Mouse (Mus musculus) intestine, embryonic 15.5 days (tissue): Measurements from ENCODE around the gene Frzb. TPM values are rescaled to one million over a fixed set of nuclear protein-coding genes. Genes with fewer than 3 reads are reported as not detected.

Source experiments
- ATAC-seq: fragments of 200-750 bp; cut with Nextera tagmentation; 2 replicates; pipeline ENCODE4 v1.8.0; 2017; ENCODE audit warnings: moderate TSS enrichment, moderate library complexity
- H3K27ac ChIP-seq: fragments of 300-500 bp; sonication (generic); 2 replicates; pipeline ENCODE4 v1.5.1; 2015; ENCODE audit warnings: mild to moderate bottlenecking, inconsistent platforms
- H3K27me3 ChIP-seq: fragments of 300-500 bp; sonication (generic); replicated peaks from 2 replicates; pipeline ENCODE4 v1.6.1; 2015; ENCODE audit warnings: inconsistent platforms
- H3K36me3 ChIP-seq: fragments of 300-500 bp; sonication (generic); 2 replicates; pipeline ENCODE4 v1.6.1; 2015; ENCODE audit warnings: inconsistent platforms
- H3K4me1 ChIP-seq: fragments of 300-500 bp; sonication (generic); replicated peaks from 2 replicates; pipeline ENCODE4 v1.6.1; 2015; ENCODE audit warnings: inconsistent platforms
- H3K4me2 ChIP-seq: fragments of 300-500 bp; sonication (generic); replicated peaks from 2 replicates; pipeline ENCODE4 v1.6.1; 2015; ENCODE audit warnings: mild to moderate bottlenecking, inconsistent platforms
- H3K4me3 ChIP-seq: fragments of 300-500 bp; sonication (generic); replicated peaks from 2 replicates; pipeline ENCODE4 v1.5.1; 2015; ENCODE audit warnings: inconsistent platforms
- H3K9ac ChIP-seq: fragments of 300-500 bp; sonication (generic); 2 replicates; pipeline ENCODE4 v1.6.1; 2015; ENCODE audit warnings: inconsistent platforms
- H3K9me3 ChIP-seq: fragments of 300-500 bp; sonication (generic); 2 replicates; pipeline ENCODE4 v1.6.1; 2016; ENCODE audit warnings: inconsistent platforms
- whole genome bisulfite sequencing: fragments of 180-500 bp; shearing (Covaris S2); methylation state at CpG from one replicate; pipeline ENCODE4 v1.1.7; 2015; 5-methylcytosine and 5-hydroxymethylcytosine counted together
- polyA plus RNA-seq: library from polyadenylated mRNA; unstranded; fragments of >200 nt; fragmentation: Nextera tagmentation; extraction: Ambion mirVana; gene quantifications from 2 replicates; pipeline ENCODE4 v1.2.1, GENCODE M21; 2015

Frzb gene
- polyA plus RNA-seq, 1 experiment from 2014 or later: 2.1 TPM

DNA sequence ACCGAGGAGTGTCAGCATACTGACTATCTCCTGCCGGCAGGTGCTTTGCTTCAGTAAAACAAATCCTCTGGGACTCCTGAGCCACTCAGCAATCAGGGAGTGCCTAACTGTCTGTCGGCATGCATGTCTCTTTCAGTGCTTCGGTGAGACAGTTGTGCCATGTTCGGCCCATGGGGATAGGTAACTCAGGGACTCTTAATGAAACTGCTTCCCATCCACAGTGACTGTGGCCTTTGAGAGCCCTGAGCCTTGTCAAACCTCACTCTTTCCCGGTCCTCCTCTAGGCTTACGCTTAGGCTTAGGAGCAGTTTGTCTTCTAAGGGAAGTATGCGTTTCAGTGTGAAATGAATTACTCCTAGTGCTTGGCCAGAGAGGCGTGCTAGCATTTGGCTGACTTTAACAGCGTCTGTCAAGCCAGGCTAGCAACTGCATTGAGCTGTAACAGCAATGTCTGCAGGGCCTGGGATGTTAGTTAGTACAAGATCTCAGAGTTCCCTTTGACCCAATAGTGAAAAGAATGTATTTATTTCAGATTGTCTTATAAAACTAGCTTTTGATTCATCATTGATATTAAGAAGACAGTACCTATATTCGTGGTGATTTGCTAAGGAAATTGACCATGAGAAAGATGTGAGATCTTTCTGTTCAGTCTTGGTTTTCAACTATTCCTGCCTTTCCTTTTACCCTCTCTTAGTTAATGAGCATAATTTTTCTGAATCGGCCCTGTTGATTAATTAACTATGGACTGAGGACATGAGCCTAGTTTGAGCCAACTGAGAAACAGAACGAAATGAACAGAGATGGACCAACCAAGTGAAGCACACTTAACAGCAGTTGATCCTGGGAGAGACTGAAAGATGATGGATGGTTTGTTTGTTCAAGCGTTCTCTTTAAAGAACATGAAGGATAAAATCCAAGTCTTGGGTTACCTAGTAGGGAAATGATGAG, 2.7 kb downstream of the Frzb start:
- no peak for ATAC-seq
- no peak overlapping the region for H3K9ac ChIP-seq
- H3K27ac ChIP-seq: no peak overlapping the region
- H3K4me1 ChIP-seq: peaks cover 11% of the 10 kb centered on the region; the same call in 1 of the 2 replicates
- no peaks in the 10 kb centered on the region for H3K36me3 ChIP-seq
- no peak overlapping the region for H3K4me3 ChIP-seq
- no peaks in the 10 kb centered on the region for H3K9me3 ChIP-seq
- no peak overlapping the region for H3K4me2 ChIP-seq
- WGBS: 60% methylated on average over 14 of the region's 14 CpGs
- H3K27me3 ChIP-seq: peaks cover 8% of the 10 kb centered on the region; the same call in 1 of the 2 replicates

- Histone ChIP-seq H3K4me1 (peaks cover 11% of the 10 kb centered on the region; the same call in 1 of the 2 replicates), H3K27me3 (peaks cover 8% of the 10 kb centered on the region; the same call in 1 of the 2 replicates), H3K27ac (no peak overlapping the region), H3K4me3 (no peak overlapping the region), H3K36me3 (no peaks in the 10 kb centered on the region), H3K4me2 (no peak overlapping the region), H3K9ac (no peak overlapping the region), H3K9me3 (no peaks in the 10 kb centered on the region)
- no peak for ATAC-seq
- 89% methylated on average over 2 of the region's 2 CpGs for WGBS
Observed at GRCm38 (mm10) chr2:80443962-80444361, 3.5 kb downstream of the Frzb start.

DNA sequence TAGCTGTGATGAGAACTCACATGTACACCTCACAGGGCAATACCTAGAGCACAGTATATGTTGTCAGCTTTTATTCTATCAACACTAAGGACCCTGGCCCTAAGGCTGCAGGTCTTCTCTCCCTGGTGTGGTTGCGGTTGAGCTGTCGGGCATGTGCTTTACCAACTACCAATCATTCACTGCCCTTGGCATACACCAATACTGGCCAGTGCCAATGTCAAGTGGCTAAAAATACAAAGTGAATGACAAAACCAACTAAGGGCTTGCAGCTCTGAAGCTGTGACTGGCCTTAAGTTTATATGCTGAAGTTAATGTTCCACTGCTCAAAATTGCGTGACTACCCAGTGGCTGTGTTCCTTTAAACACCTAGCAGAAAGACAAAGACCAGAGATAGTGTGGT, 6.0 kb downstream of the Frzb start:
- no peak overlapping the region for H3K9ac ChIP-seq
- 94% methylated on average over 3 of the region's 3 CpGs for WGBS
- no peak overlapping the region for H3K4me3 ChIP-seq
- peaks cover 3% of the 10 kb centered on the region; the same call in 1 of the 2 replicates for H3K4me1 ChIP-seq
- no peak overlapping the region for H3K4me2 ChIP-seq
- no peak overlapping the region for H3K27ac ChIP-seq
- ATAC-seq: no peak
- H3K36me3 ChIP-seq: no peaks in the 10 kb centered on the region
- H3K27me3 ChIP-seq: peaks cover 8% of the 10 kb centered on the region; the same call in 1 of the 2 replicates
- H3K9me3 ChIP-seq: no peaks in the 10 kb centered on the region

GRCm38 (mm10) chr2:80438854-80439253, 8.6 kb downstream of the Frzb start:
- no peak overlapping the region for H3K27ac ChIP-seq
- no peaks in the 10 kb centered on the region for H3K4me1 ChIP-seq
- H3K4me2 ChIP-seq: no peak overlapping the region
- no peak overlapping the region for H3K4me3 ChIP-seq
- no peaks in the 10 kb centered on the region for H3K9me3 ChIP-seq
- 82% methylated on average over 3 of the region's 3 CpGs for WGBS
- no peaks in the 10 kb centered on the region for H3K27me3 ChIP-seq
- H3K9ac ChIP-seq: no peak overlapping the region
- no peak for ATAC-seq
- H3K36me3 ChIP-seq: no peaks in the 10 kb centered on the region

DNA sequence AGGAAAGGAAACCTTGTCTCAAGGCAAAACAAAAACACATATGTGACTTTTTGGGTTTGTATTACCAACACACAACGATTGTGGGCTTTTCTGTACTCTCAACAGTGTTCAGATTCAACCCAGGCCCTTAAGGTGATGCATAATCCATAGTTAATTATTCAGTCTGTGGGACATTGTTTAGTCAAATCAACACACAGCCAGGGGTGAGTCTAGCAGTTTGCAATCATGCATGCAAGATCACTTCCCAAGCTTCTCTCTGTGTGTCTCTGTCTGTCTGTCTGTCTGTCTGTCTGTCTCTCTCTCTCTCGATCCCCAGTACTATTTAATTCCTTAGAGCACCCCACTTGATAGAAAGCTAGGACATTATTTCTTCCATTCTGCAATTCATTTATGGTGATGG, 10.0 kb downstream of the Frzb start:
- Histone ChIP-seq H3K9me3 (no peaks in the 10 kb centered on the region), H3K27ac (no peak overlapping the region), H3K4me1 (no peaks in the 10 kb centered on the region), H3K4me3 (no peak overlapping the region), H3K27me3 (no peaks in the 10 kb centered on the region), H3K4me2 (no peak overlapping the region), H3K9ac (no peak overlapping the region), H3K36me3 (no peaks in the 10 kb centered on the region)
- ATAC-seq: no peak
- WGBS: 75% methylated on average over 2 of the region's 2 CpGs

DNA sequence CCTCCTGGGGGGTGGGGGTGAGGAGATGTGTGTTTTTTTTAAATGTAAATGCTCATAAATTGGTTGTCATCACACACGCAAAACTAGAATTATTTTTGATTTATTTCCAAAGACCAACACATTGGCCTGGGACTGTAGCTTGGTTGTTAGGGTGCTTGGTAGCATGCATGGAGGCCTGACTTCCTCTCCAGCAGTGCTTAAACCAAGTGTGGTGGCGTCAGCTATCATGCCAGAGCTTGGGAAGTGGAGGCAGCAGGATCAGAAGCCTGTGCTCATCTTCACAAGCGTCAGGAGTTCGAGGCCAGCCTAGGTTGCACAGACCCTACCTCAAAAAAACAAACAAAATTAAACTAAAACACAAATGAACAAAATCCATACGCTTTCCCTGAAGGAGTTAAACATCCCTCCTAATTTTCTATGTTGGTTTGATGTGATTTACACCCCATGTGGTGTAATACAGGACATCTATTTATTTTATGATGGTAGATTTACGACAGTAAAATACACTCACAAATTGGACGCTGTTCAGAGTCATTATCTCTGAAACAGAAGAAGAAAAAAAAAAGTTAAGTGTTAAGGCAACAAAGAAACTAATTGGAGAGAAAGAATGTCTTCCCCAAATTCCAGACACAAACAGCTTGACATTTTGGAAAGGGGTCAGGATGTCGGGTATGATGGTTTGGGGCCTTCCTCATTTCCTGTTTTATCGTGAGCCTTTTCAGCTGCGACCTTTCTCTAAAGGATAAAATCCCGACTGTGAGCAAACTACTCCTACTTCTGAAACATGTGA, 12.4 kb downstream of the Frzb start:
- H3K4me1 ChIP-seq: no peaks in the 10 kb centered on the region
- H3K9ac ChIP-seq: no peak overlapping the region
- H3K4me3 ChIP-seq: no peak overlapping the region
- ATAC-seq: no peak
- H3K4me2 ChIP-seq: no peak overlapping the region
- H3K27me3 ChIP-seq: no peaks in the 10 kb centered on the region
- no peak overlapping the region for H3K27ac ChIP-seq
- no peaks in the 10 kb centered on the region for H3K9me3 ChIP-seq
- H3K36me3 ChIP-seq: no peaks in the 10 kb centered on the region
- 46% methylated on average over 11 of the region's 11 CpGs for WGBS

GRCm38 (mm10) chr2:80433254-80433876, 14.1 kb downstream of the Frzb start:
- 90% methylated on average over 6 of the region's 6 CpGs for WGBS
- no peaks in the 10 kb centered on the region for H3K9me3 ChIP-seq

GRCm38 (mm10) chr2:80430357-80431053, 16.9 kb downstream of the Frzb start:
- H3K4me1 ChIP-seq: no peaks in the 10 kb centered on the region
- 38% methylated on average over 1 of the region's 1 CpGs for WGBS
- H3K4me3 ChIP-seq: no peak overlapping the region
- H3K27me3 ChIP-seq: no peaks in the 10 kb centered on the region
- no peak for ATAC-seq
- no peak overlapping the region for H3K27ac ChIP-seq
- H3K36me3 ChIP-seq: no peaks in the 10 kb centered on the region
- no peaks in the 10 kb centered on the region for H3K9me3 ChIP-seq
- H3K9ac ChIP-seq: no peak overlapping the region
- no peak overlapping the region for H3K4me2 ChIP-seq

More at GRCm38 (mm10) chr2:80433254-80433876, 14.1 kb downstream of the Frzb start:
- Histone ChIP-seq H3K4me2 (no peak overlapping the region), H3K36me3 (no peaks in the 10 kb centered on the region), H3K27me3 (no peaks in the 10 kb centered on the region), H3K4me1 (no peaks in the 10 kb centered on the region), H3K27ac (no peak overlapping the region), H3K4me3 (no peak overlapping the region), H3K9ac (no peak overlapping the region)
- no peak for ATAC-seq

DNA sequence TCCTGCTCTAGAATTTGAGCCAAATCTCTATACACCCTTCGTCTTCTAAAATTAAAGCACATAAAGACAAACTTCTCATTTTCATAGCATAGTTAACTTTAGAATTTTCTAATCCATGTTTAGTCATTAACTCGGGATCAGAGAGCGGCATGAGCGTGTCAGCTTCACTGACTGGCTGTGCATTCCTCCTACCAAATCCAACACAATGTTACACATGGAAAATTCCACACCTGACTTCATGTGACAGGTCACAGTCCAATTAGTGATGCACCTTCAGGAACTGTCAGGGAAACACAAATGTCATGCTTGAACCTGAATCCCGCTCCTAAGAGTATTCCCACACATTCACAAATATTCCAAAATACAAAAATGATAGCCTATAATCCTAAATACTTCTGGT, 24.3 kb downstream of the Frzb start:
- Histone ChIP-seq H3K27ac (no peak overlapping the region), H3K4me3 (no peak overlapping the region), H3K9ac (no peak overlapping the region), H3K27me3 (no peaks in the 10 kb centered on the region), H3K4me1 (no peaks in the 10 kb centered on the region), H3K9me3 (no peaks in the 10 kb centered on the region), H3K4me2 (no peak overlapping the region), H3K36me3 (no peaks in the 10 kb centered on the region)
- no peak for ATAC-seq
- 91% methylated on average over 5 of the region's 5 CpGs for WGBS

- H3K27ac ChIP-seq: no peak overlapping the region
- H3K4me3 ChIP-seq: no peak overlapping the region
- no peaks in the 10 kb centered on the region for H3K9me3 ChIP-seq
- 63% methylated on average over 1 of the region's 1 CpGs for WGBS
- ATAC-seq: no peak
- no peak overlapping the region for H3K4me2 ChIP-seq
- H3K27me3 ChIP-seq: no peaks in the 10 kb centered on the region
- no peak overlapping the region for H3K9ac ChIP-seq
- no peaks in the 10 kb centered on the region for H3K4me1 ChIP-seq
- no peaks in the 10 kb centered on the region for H3K36me3 ChIP-seq
Observed at GRCm38 (mm10) chr2:80421990-80422389, 25.4 kb downstream of the Frzb start.

DNA sequence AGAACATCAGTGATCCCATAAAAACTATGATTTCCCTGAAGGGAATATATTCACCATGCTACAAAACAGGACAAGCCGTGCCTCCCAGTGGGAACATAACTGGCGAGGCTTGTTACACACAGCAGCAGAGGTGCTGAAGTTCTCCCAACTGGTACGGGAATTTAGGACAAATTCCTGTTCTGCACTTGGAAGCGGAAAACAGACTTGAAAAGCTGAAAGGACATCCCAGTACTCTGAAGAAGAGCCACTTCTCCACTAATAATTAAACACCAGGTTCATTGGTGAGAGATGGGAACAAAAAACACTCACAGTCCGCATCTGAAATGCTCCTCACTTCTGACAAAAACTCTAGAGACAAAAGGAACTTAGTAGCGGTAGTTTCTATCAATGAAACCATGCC, 31.1 kb downstream of the Frzb start:
- Histone ChIP-seq H3K36me3 (no peaks in the 10 kb centered on the region), H3K9me3 (no peaks in the 10 kb centered on the region), H3K4me3 (no peak overlapping the region), H3K27me3 (no peaks in the 10 kb centered on the region), H3K9ac (no peak overlapping the region), H3K4me1 (no peaks in the 10 kb centered on the region), H3K27ac (no peak overlapping the region), H3K4me2 (no peak overlapping the region)
- 87% methylated on average over 6 of the region's 6 CpGs for WGBS
- ATAC-seq: no peak

GRCm38 (mm10) chr2:80414387-80414786, 33.0 kb downstream of the Frzb start:
- 76% methylated on average over 3 of the region's 3 CpGs for WGBS

More at GRCm38 (mm10) chr2:80414387-80414786, 33.0 kb downstream of the Frzb start:
- H3K36me3 ChIP-seq: no peaks in the 10 kb centered on the region
- no peaks in the 10 kb centered on the region for H3K4me1 ChIP-seq
- H3K9me3 ChIP-seq: no peaks in the 10 kb centered on the region
- H3K27me3 ChIP-seq: no peaks in the 10 kb centered on the region
- H3K4me3 ChIP-seq: no peak overlapping the region
- H3K27ac ChIP-seq: no peak overlapping the region
- ATAC-seq: no peak
- H3K9ac ChIP-seq: no peak overlapping the region
- H3K4me2 ChIP-seq: no peak overlapping the region
